Mouse (Mus musculus) G1E (cell line): Measurements from ENCODE around the gene Serinc2.

Experiments used
- CTCF ChIP-seq: IDR thresholded peaks from 2 replicates; pipeline ENCODE4 v1.5.1; 2012; ENCODE audit warnings: low read depth, low read length, inconsistent platforms, mixed read lengths
- GATA1 ChIP-seq: IDR thresholded peaks from 2 replicates; pipeline ENCODE4 v1.6.1; 2012; ENCODE audit warnings: borderline replicate concordance, low read length, inconsistent platforms, mixed read lengths
- TAL1 ChIP-seq: conservative IDR thresholded peaks from 2 replicates; pipeline ENCODE4 v1.6.1; 2012; ENCODE audit warnings: low read depth, low read length, inconsistent platforms, mixed read lengths

DNA sequence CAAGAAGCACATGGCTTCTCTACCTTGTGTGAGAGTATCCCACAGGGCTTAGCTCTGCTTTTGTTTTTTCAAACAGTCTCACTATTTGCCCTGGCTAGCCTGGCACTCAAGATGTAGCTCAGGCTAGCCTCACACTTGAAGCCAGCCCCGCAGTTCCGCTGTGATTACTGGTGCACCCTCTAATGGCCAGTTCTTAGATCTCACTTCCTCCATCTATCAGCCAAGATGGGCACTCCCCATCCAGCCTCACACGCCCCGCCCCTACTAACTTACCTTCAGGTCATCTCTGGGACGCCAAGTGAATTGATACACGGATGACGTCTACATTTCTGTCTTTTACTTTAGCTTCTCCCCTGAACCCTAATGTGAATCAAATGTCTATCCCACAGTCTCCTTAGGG lies 40.6 kb upstream of the Serinc2 start:
- TF ChIP-seq TAL1 (no peak), CTCF (no peak), GATA1 (no peak)
